Mouse (Mus musculus) MEL (cell line): ENCODE measurements around the gene Hibch. TPM values are rescaled to one million over a fixed set of nuclear protein-coding genes. Genes with fewer than 3 reads are reported as not detected.
A peak's percentile ranks its signal among the peaks of the same experiment; 100 is the strongest.

Source experiments
- DNase-seq: peaks from one replicate; pipeline ENCODE4 v3.0.0; 2011; ENCODE audit warnings: low read depth, low spot score
- H3K27ac ChIP-seq: 2 replicates; pipeline ENCODE4 v1.5.1; 2012; ENCODE audit warnings: low read depth, mild to moderate bottlenecking, control low read depth, low read length, moderate library complexity; ENCODE audit not compliant: control insufficient read depth
- H3K27me3 ChIP-seq, 2 experiments: fragments of 150-350 bp in 1 of 2; sonication (generic) in 1 of 2; 2 replicates each; pipeline ENCODE4 v1.6.1; 2012; ENCODE audit warnings: low read length in 2 of 2, mild to moderate bottlenecking in 2 of 2, improper control_type of control experiment in 1 of 2, moderate library complexity in 1 of 2; ENCODE audit not compliant: insufficient read depth in 2 of 2, control insufficient read depth in 1 of 2
- H3K36me3 ChIP-seq, 2 experiments: 2 replicates each; pipeline ENCODE4 v1.6.1; 2012 to 2014; ENCODE audit warnings: low read length in 2 of 2, improper control_type of control experiment in 1 of 2, inconsistent platforms in 1 of 2, mild to moderate bottlenecking in 1 of 2; ENCODE audit not compliant: insufficient read depth in 2 of 2, control insufficient read depth in 1 of 2
- H3K4me1 ChIP-seq, 2 experiments: fragments of 150-350 bp in 1 of 2; sonication (generic) in 1 of 2; 2 replicates each; pipeline ENCODE4 v1.6.1; 2012; ENCODE audit warnings: low read length in 2 of 2, improper control_type of control experiment in 1 of 2, mild to moderate bottlenecking in 1 of 2; ENCODE audit not compliant: insufficient read depth in 2 of 2, control insufficient read depth in 1 of 2
- H3K4me3 ChIP-seq, 2 experiments: fragments of 150-350 bp in 1 of 2; sonication (generic) in 1 of 2; 2 replicates each; pipeline ENCODE4 v1.5.1; 2012; ENCODE audit warnings: low read depth in 2 of 2, low read length in 2 of 2, mild to moderate bottlenecking in 2 of 2, moderate library complexity in 2 of 2, control low read depth in 1 of 2, improper control_type of control experiment in 1 of 2; ENCODE audit not compliant: control insufficient read depth in 1 of 2, insufficient read depth in 1 of 2
- H3K79me2 ChIP-seq: 2 replicates; pipeline ENCODE4 v1.6.1; 2012; ENCODE audit warnings: mild to moderate bottlenecking, low read length, moderate library complexity; ENCODE audit not compliant: control insufficient read depth, poor library complexity, insufficient read depth
- H3K9ac ChIP-seq: 2 replicates; pipeline ENCODE4 v1.6.1; 2012; ENCODE audit warnings: low read depth, mild to moderate bottlenecking, control low read depth, low read length, moderate library complexity; ENCODE audit not compliant: control insufficient read depth, poor library complexity, severe bottlenecking
- H3K9me3 ChIP-seq: fragments of 150-350 bp; sonication (generic); replicated peaks from 2 replicates; pipeline ENCODE4 v1.6.1; 2012; ENCODE audit warnings: mild to moderate bottlenecking, low read length, improper control_type of control experiment, moderate library complexity; ENCODE audit not compliant: insufficient read depth
- CHD1 ChIP-seq: IDR thresholded peaks from 2 replicates; pipeline ENCODE4 v1.6.1; 2012; ENCODE audit warnings: low read depth, mild to moderate bottlenecking, inconsistent platforms, low read length, improper control_type of control experiment
- CTCF ChIP-seq, 3 experiments: IDR thresholded peaks in 2 of 3; conservative IDR thresholded peaks in 1 of 3; 2 replicates each; pipeline ENCODE4 v1.5.1; 2011 to 2012; ENCODE audit warnings: low read length in 3 of 3, low read depth in 2 of 3, mild to moderate bottlenecking in 2 of 3, improper control_type of control experiment in 1 of 3, inconsistent platforms in 1 of 3, mixed read lengths in 1 of 3, moderate library complexity in 1 of 3; ENCODE audit not compliant: control insufficient read depth in 1 of 3, insufficient read depth in 1 of 3, poor library complexity in 1 of 3, severe bottlenecking in 1 of 3
- POLR2AphosphoS5 ChIP-seq: IDR thresholded peaks from 2 replicates; pipeline ENCODE4 v1.6.1; 2012; ENCODE audit warnings: low read depth, borderline replicate concordance, mild to moderate bottlenecking, inconsistent platforms, low read length, moderate library complexity, mixed read lengths
- RAD21 ChIP-seq: IDR thresholded peaks from 2 replicates; pipeline ENCODE4 v1.6.1; 2011; ENCODE audit warnings: mild to moderate bottlenecking, low read depth, low read length, improper control_type of control experiment
- SMC3 ChIP-seq: IDR thresholded peaks from 2 replicates; pipeline ENCODE4 v1.6.1; 2011; ENCODE audit warnings: low read depth, low read length, improper control_type of control experiment
- TAL1 ChIP-seq: IDR thresholded peaks from 2 replicates; pipeline ENCODE4 v1.6.1; 2012; ENCODE audit warnings: mild to moderate bottlenecking, inconsistent platforms, low read length, moderate library complexity, mixed read lengths
- polyA plus RNA-seq, 2 experiments: library from polyadenylated mRNA; stranded (reverse) in 1 of 2; unstranded in 1 of 2; fragments of >175 nt in 1 of 2; fragments of >200 nt in 1 of 2; gene quantifications; 2 replicates each; pipeline versions ENCODE4 v1.2.1 to v1.2.4; 2012; ENCODE audit warnings: low replicate concordance in 2 of 2, low read depth in 1 of 2; ENCODE audit not compliant: insufficient read length in 2 of 2, insufficient read depth in 1 of 2, missing spikeins in 1 of 2
- total RNA-seq: library from RNA; depleted of rRNA; stranded (reverse); fragments of 300-350 nt; gene quantifications from 2 replicates; pipeline ENCODE4 v1.2.3, GENCODE M21; 2012

Gene Hibch
- total and polyA plus RNA-seq, 3 experiments = 28.5 to 35.2 TPM; not detected in 1

DNA sequence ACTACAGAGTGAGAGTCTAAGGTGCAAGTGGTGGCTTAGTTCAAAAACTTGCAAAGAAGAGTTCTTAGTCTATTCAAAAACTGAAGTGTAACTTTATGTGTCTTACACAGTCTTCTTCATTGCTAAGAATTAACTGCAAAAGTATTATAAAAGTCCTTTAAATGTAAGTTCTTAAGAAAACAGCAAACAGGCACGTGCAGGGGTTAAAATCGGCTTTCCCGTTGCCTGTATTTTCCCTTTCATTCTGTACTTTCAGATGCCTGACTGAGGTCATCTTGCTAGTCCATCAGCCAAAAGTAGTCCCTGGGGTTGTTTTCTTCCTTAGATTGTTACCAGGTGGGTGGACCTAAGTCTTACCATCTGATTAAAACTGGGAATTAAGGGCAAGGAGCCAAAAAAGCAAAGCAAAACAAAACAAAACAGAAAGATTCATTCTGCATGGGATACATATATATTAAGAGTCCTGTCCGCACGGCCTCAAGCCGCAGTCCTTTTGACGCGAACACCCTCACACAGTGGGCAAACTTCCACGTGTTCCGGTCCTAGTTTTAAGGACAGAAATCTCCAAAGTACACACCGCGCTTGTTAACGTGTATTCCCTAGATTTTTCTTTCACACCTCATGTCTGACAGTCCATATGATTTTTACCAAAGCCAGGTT lies 28.4 kb upstream of the Hibch start:
- no peaks in the 10 kb centered on the region; the same call in 1 of the 2 replicates for H3K79me2 ChIP-seq
- H3K9me3 ChIP-seq = no peaks in the 10 kb centered on the region
- no peaks in the 10 kb centered on the region; a peak in 1 of 4 replicates for H3K27me3 ChIP-seq
- H3K9ac ChIP-seq = no peak overlapping the region
- H3K27ac ChIP-seq = no peak overlapping the region
- 0 out of 4 replicates have a peak, but pooled peaks cover 0 to 4% of the 10 kb centered on the region in 2 experiments for H3K4me1 ChIP-seq
- DNase-seq = no peak
- H3K4me3 ChIP-seq = peak overlapping the region in 1 of 2 experiments; percentile 66; a peak in 1 of 4 replicates
- no peak for TF ChIP-seq TAL1
- TF ChIP-seq, all 39 proteins: peak for 0
- H3K36me3 ChIP-seq = no peaks in the 10 kb centered on the region

DNA sequence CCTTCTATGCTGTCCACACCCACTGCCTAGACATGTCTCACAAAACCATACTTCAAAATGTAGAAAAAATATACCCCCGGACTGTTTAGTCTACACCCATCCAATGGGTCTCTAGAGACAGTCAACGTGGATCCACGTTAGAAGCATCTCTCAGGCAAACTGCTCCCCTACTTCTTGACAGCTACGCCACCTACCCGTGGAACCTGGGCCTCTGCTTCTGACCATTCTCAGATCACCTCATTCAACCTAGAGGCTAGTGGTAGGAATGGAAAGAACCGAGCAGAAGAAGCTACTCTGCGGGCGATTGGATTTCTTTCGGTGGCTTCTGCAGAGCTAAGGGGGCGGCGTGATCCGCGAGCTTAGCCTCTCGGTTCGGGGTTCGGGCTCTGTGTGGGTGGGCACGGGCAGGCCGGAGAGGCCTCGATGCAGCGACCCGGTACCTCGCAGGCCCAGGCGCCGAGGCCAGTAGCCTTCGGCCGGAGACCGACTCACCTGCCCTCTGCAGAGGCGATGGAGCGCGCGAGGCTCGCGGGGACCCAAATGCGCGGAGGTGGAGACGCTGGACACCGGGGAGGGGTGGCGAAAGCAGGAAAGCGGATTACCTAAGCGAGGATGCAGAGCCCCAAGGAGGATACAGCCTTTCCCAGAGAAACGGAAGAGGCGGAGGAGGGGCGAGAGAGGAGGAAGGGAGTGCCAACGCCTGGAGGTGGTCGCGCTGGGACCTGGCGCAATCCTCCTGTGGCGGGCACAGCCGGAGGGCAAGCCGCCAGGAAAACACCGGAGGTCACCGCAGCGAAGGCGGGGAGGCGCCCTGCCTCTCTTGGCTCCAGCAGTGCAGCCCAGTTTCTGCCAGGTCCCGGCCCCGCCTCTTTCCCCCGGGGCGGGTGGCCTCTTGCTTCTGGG lies 27.6 kb upstream of the Hibch start, which contains the start of gene Inpp1:
Gene Inpp1 (minus strand): TSS at position 779 of the 903 bp plus-strand sequence.
- H3K79me2 ChIP-seq = no peaks in the 10 kb centered on the region; the same call in 1 of the 2 replicates
- TF ChIP-seq SMC3 (peak; percentile 43), POLR2AphosphoS5 (no peak), CTCF (IDR thresholded peaks at IDR 0.05 in 2 of 3, conservative IDR thresholded peaks at IDR 0.05 in 1 of 3; ENCODE audit: control insufficient read depth in 1 of 3, insufficient read depth in 1 of 3, low read depth in 2 of 3, low read length in 3 of 3, poor library complexity in 1 of 3, severe bottlenecking in 1 of 3) (peak in 2 of 3 experiments; percentile 26 to 44; a peak in 3 of 6 replicates), RAD21 (peak; percentile 32)
- H3K36me3 ChIP-seq = no peaks in the 10 kb centered on the region
- H3K9ac ChIP-seq = peak within 1 kb of the TSS; percentile 46
- no peaks in the 10 kb centered on the region for H3K9me3 ChIP-seq
- no peak within 1 kb of the TSS for H3K27ac ChIP-seq
- H3K4me1 ChIP-seq = 0 out of 4 replicates have a peak, but pooled peaks cover 0 to 4% of the 10 kb centered on the region in 2 experiments
- DNase-seq = peak; percentile 60
- H3K27me3 ChIP-seq = no peaks in the 10 kb centered on the region; a peak in 1 of 4 replicates
- peak within 1 kb of the TSS; percentile 66 for H3K4me3 ChIP-seq

DNA sequence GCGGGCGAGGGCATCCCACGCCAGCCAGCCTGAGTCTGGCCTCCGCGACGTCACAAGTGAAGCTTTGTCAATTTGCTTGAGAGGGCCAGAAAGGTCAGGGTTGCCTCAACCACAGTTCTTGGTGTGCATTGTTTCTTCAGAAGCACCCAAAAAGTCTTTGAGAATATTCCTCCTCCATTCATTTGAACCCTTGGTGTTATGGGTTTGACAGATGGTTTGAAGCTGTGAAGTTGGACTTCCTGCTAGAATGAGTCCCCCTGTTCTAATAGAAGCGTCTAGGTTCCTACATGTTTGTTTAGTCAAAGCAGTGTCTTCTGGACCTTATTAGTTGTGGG lies 26.9 kb upstream of the Hibch start:
- Histone ChIP-seq H3K9ac (no peak overlapping the region; the same call in 1 of the 2 replicates), H3K27me3 (no peaks in the 10 kb centered on the region; a peak in 1 of 4 replicates), H3K4me3 (peak overlapping the region in 1 of 2 experiments; percentile 66; a peak in 2 of 4 replicates), H3K27ac (no peak overlapping the region), H3K4me1 (0 out of 4 replicates have a peak, but pooled peaks cover 0 to 4% of the 10 kb centered on the region in 2 experiments), H3K9me3 (no peaks in the 10 kb centered on the region), H3K36me3 (no peaks in the 10 kb centered on the region), H3K79me2 (no peaks in the 10 kb centered on the region; the same call in 1 of the 2 replicates)
- TF ChIP-seq CHD1 = no peak
- no peak for DNase-seq
